Mouse (Mus musculus) kidney, embryonic 16.5 days (tissue): ENCODE measurements at regions not wholly inside any gene's neighbourhood (a gene's known extent, or its start where the extent isn't known, plus 50 kb on each side); places are given as distances from the start of the nearest gene placed in this dataset.

Experiments
- ATAC-seq: fragments of 200-750 bp; cut with Nextera tagmentation; 2 replicates; pipeline ENCODE4 v1.8.0; 2017; ENCODE audit warnings: moderate TSS enrichment; ENCODE audit not compliant: low FRiP score, low TSS enrichment
- H3K27ac ChIP-seq: fragments of 300-500 bp; sonication (generic); 2 replicates; pipeline ENCODE4 v1.5.1; 2014; ENCODE audit warnings: low read length
- H3K27me3 ChIP-seq: fragments of 300-500 bp; sonication (generic); 2 replicates; pipeline ENCODE4 v1.6.1; 2014; ENCODE audit warnings: low read length, control low read depth, mixed read lengths; ENCODE audit not compliant: insufficient read depth
- H3K36me3 ChIP-seq: fragments of 300-500 bp; sonication (generic); 2 replicates; pipeline ENCODE4 v1.6.1; 2014; ENCODE audit warnings: low read length, control low read depth, mixed read lengths; ENCODE audit not compliant: insufficient read depth
- H3K4me1 ChIP-seq: fragments of 300-500 bp; sonication (generic); 2 replicates; pipeline ENCODE4 v1.6.1; 2014; ENCODE audit warnings: low read length, control low read depth, mixed read lengths; ENCODE audit not compliant: insufficient read depth
- H3K4me2 ChIP-seq: fragments of 300-500 bp; sonication (generic); replicated peaks from 2 replicates; pipeline ENCODE4 v1.6.1; 2014; ENCODE audit warnings: low read depth, low read length
- H3K4me3 ChIP-seq: fragments of 300-500 bp; sonication (generic); 2 replicates; pipeline ENCODE4 v1.5.1; 2014; ENCODE audit warnings: mild to moderate bottlenecking, low read length
- H3K9ac ChIP-seq: fragments of 300-500 bp; sonication (generic); replicated peaks from 2 replicates; pipeline ENCODE4 v1.6.1; 2014; ENCODE audit warnings: low read length
- H3K9me3 ChIP-seq: fragments of 300-500 bp; sonication (generic); 2 replicates; pipeline ENCODE4 v1.6.1; 2016; ENCODE audit warnings: low read length, control low read depth
- WGBS: fragments of 180-500 bp; shearing (Covaris S2); extraction: QIAGEN DNeasy Blood & Tissue Kit; methylation state at CpG from one replicate; pipeline ENCODE4 v1.1.7; 2014; 5-methylcytosine and 5-hydroxymethylcytosine counted together

- WGBS, result 74% methylated on average over 4 of the region's 4 CpGs
- no peak for ATAC-seq
- H3K9ac ChIP-seq, result no peak overlapping the region
Measured at GRCm38 (mm10) chr6:93363846-93364245, 420.6 kb upstream of the Adamts9 start.

GRCm38 (mm10) chr6:93353353-93354125 is 410.2 kb upstream of the Adamts9 start:
- 92% methylated on average over 12 of the region's 12 CpGs for WGBS
- no peaks in the 10 kb centered on the region for H3K9me3 ChIP-seq
- ATAC-seq, result no peak
- no peak overlapping the region for H3K4me2 ChIP-seq
- no peak overlapping the region for H3K27ac ChIP-seq
- no peaks in the 10 kb centered on the region for H3K36me3 ChIP-seq
- no peak overlapping the region for H3K9ac ChIP-seq
- H3K27me3 ChIP-seq, result no peaks in the 10 kb centered on the region
- H3K4me3 ChIP-seq, result no peak overlapping the region
- no peaks in the 10 kb centered on the region for H3K4me1 ChIP-seq

More at GRCm38 (mm10) chr6:93363846-93364245, 420.6 kb upstream of the Adamts9 start:
- H3K27me3 ChIP-seq, result no peaks in the 10 kb centered on the region
- H3K36me3 ChIP-seq, result no peaks in the 10 kb centered on the region
- no peak overlapping the region for H3K27ac ChIP-seq
- H3K9me3 ChIP-seq, result no peaks in the 10 kb centered on the region
- H3K4me3 ChIP-seq, result no peak overlapping the region
- H3K4me1 ChIP-seq, result no peaks in the 10 kb centered on the region
- no peak overlapping the region for H3K4me2 ChIP-seq

- H3K4me1 ChIP-seq, result no peaks in the 10 kb centered on the region
- H3K9me3 ChIP-seq, result no peaks in the 10 kb centered on the region
- H3K27me3 ChIP-seq, result no peaks in the 10 kb centered on the region
- no peak for ATAC-seq
- no peak overlapping the region for H3K9ac ChIP-seq
- no peak overlapping the region for H3K4me3 ChIP-seq
- H3K4me2 ChIP-seq, result no peak overlapping the region
- 70% methylated on average over 7 of the region's 7 CpGs for WGBS
- no peaks in the 10 kb centered on the region for H3K36me3 ChIP-seq
- no peak overlapping the region for H3K27ac ChIP-seq
Measured at GRCm38 (mm10) chr6:93349936-93350700, 406.8 kb upstream of the Adamts9 start.

- no peak for ATAC-seq
- no peak overlapping the region for H3K4me3 ChIP-seq
- no peaks in the 10 kb centered on the region for H3K27me3 ChIP-seq
- 87% methylated on average over 3 of the region's 3 CpGs for WGBS
- H3K27ac ChIP-seq, result no peak overlapping the region
- no peaks in the 10 kb centered on the region for H3K4me1 ChIP-seq
- no peaks in the 10 kb centered on the region for H3K36me3 ChIP-seq
- no peaks in the 10 kb centered on the region for H3K9me3 ChIP-seq
- H3K4me2 ChIP-seq, result no peak overlapping the region
- no peak overlapping the region for H3K9ac ChIP-seq
Measured at GRCm38 (mm10) chr6:93348141-93348540, 404.8 kb upstream of the Adamts9 start.

- no peak overlapping the region for H3K27ac ChIP-seq
- H3K27me3 ChIP-seq, result no peaks in the 10 kb centered on the region
- H3K4me1 ChIP-seq, result no peaks in the 10 kb centered on the region
- no peak overlapping the region for H3K4me3 ChIP-seq
- H3K9ac ChIP-seq, result no peak overlapping the region
- 33% methylated on average over 2 of the region's 2 CpGs for whole genome bisulfite sequencing
- H3K36me3 ChIP-seq, result no peaks in the 10 kb centered on the region
- H3K9me3 ChIP-seq, result no peaks in the 10 kb centered on the region
- ATAC-seq, result no peak
- no peak overlapping the region for H3K4me2 ChIP-seq
Measured at GRCm38 (mm10) chr6:93328683-93329082, 385.4 kb upstream of the Adamts9 start.

- Histone ChIP-seq H3K9me3 (no peaks in the 10 kb centered on the region), H3K9ac (no peak overlapping the region), H3K27ac (no peak overlapping the region), H3K4me3 (no peak overlapping the region), H3K36me3 (no peaks in the 10 kb centered on the region), H3K4me1 (no peaks in the 10 kb centered on the region), H3K27me3 (no peaks in the 10 kb centered on the region), H3K4me2 (no peak overlapping the region)
- WGBS, result 57% methylated on average over 1 of the region's 1 CpGs
- ATAC-seq, result no peak
Measured at GRCm38 (mm10) chr6:93327930-93328329, 384.6 kb upstream of the Adamts9 start.

- 71% methylated on average over 3 of the region's 3 CpGs for WGBS
Measured at GRCm38 (mm10) chr6:93323881-93324280, 380.6 kb upstream of the Adamts9 start.

GRCm38 (mm10) chr6:93314625-93315024 is 371.3 kb upstream of the Adamts9 start:
- Histone ChIP-seq H3K9ac (no peak overlapping the region), H3K9me3 (no peaks in the 10 kb centered on the region), H3K36me3 (no peaks in the 10 kb centered on the region), H3K4me3 (no peak overlapping the region), H3K4me1 (peaks cover 5% of the 10 kb centered on the region; the same call in 1 of the 2 replicates), H3K27ac (0 out of 2 replicates have a peak overlapping the region, but pooled peaks have one; percentile 39), H3K4me2 (no peak overlapping the region), H3K27me3 (no peaks in the 10 kb centered on the region)
- 36% methylated on average over 5 of the region's 5 CpGs for WGBS
- ATAC-seq, result peak; percentile 59; the same call in 1 of the 2 replicates

More at GRCm38 (mm10) chr6:93323881-93324280, 380.6 kb upstream of the Adamts9 start:
- Histone ChIP-seq H3K4me1 (no peaks in the 10 kb centered on the region), H3K9ac (no peak overlapping the region), H3K27me3 (no peaks in the 10 kb centered on the region), H3K4me3 (no peak overlapping the region), H3K4me2 (no peak overlapping the region), H3K27ac (no peak overlapping the region), H3K9me3 (no peaks in the 10 kb centered on the region), H3K36me3 (no peaks in the 10 kb centered on the region)
- ATAC-seq, result no peak

- no peak overlapping the region for H3K4me2 ChIP-seq
- H3K27me3 ChIP-seq, result no peaks in the 10 kb centered on the region
- ATAC-seq, result no peak
- H3K27ac ChIP-seq, result no peak overlapping the region
- 57% methylated on average over 2 of the region's 2 CpGs for WGBS
- H3K4me3 ChIP-seq, result no peak overlapping the region
- no peaks in the 10 kb centered on the region for H3K4me1 ChIP-seq
- H3K9ac ChIP-seq, result no peak overlapping the region
- no peaks in the 10 kb centered on the region for H3K36me3 ChIP-seq
- no peaks in the 10 kb centered on the region for H3K9me3 ChIP-seq
Measured at GRCm38 (mm10) chr6:93305176-93305575, 361.9 kb upstream of the Adamts9 start.

- Histone ChIP-seq H3K27me3 (no peaks in the 10 kb centered on the region), H3K27ac (peak overlapping the region; percentile 77), H3K36me3 (no peaks in the 10 kb centered on the region), H3K4me3 (no peak overlapping the region), H3K4me1 (peaks cover 9% of the 10 kb centered on the region), H3K9me3 (peaks cover 3% of the 10 kb centered on the region; the same call in 1 of the 2 replicates), H3K9ac (no peak overlapping the region), H3K4me2 (peak overlapping the region; percentile 19; the same call in 1 of the 2 replicates)
- WGBS, result 4% methylated on average over 6 of the region's 6 CpGs
- ATAC-seq, result peak; percentile 46; the same call in 1 of the 2 replicates
Measured at GRCm38 (mm10) chr6:93297975-93298374, 354.7 kb upstream of the Adamts9 start.
